Mouse (Mus musculus) brain, embryonic 18.5 days (tissue): ENCODE measurements around the gene Gm20817.
"Not testable (repeated sequence)": the region's sequence is repeated elsewhere in the genome, so short reads cannot be mapped to it uniquely, and the experiment has no call there.

Experiments used
- DNase-seq: peaks from one replicate; pipeline ENCODE4 v3.0.0-alpha.2; 2012; ENCODE audit warnings: low read depth, low spot score

Gene Gm20817

GRCm38 (mm10) chrY:68832628-68833027 is at the start of gene Gm20817:
Gene Gm20817, minus strand, starts transcription at chrY:68832728.
- not testable (repeated sequence) for DNase-seq
